Mouse (Mus musculus): ENCODE data around the gene 5730480H06Rik.

Gene 5730480H06Rik

DNA sequence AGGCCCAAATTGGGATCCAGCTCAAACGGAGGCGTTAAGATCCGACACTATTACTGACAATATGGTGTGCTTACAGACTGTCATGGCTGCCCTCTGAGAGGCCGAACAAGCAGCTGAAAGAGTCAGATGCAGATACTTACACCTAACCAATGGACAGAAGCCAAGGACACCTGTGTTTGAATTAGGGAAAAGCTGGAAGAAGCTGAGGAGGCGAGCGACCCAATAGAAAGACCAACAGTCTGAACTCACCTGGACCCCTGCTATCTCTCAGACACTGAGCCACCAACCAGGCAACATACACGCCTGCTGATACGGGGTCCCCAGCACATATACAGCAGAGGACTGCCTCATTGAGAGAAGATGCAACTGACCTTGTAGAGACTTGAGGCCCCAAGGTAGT lies at the start of gene 5730480H06Rik:
TSS of gene 5730480H06Rik (plus strand) at position 301 of the 400 bp plus-strand sequence.
- no peak for DNase-seq (ENCODE audit: low spot score in 2 of 2)

DNA sequence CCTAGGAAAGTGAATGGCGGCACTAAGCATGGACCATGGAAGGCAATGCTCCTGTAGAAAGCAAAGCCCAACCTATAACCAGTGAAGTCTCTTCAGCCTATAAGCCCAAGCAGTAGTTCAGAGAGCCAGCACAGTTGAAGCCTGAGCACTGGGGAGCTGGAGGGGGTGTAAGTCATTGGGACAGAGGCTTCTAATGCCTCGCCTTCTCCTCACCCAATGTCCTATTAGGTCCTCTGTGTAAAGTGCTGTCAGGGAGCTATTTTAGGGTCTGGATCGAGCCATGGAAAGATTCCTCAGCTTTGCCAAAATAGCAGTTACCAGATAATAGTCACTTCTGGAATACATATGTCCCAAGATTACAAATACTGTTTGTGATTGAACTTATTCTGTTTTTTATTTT lies 26.6 kb upstream of the 5730480H06Rik start:
- DNase-seq (ENCODE audit: low spot score in 2 of 2), result peak; percentile 46 to 63

DNA sequence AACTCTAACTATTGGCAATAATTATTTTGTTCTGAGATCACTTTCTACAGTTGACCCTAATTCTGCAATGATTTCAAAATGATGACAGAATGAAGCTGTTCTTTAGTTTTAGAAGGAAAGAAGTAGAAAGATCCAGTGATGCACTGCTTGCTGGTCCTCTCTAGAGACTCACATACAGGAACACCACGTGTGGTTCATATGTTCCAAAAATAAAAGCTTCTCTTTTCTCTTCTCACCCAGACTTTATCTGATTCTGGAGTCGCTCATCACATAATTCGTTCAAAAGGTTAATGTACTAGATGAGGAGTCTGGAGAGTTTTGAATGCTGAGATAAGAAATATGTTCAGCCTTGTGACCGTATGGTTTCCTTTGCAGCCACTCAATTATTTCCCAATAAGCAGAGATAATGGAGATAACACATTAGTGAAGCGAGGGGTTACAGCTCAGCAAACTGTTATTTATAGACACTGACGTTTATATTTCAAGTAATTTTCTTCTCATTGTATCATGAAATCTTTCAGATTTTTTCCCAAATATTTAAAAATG lies 12.6 kb upstream of the 5730480H06Rik start:
- no peak for DNase-seq (ENCODE audit: low spot score in 2 of 2)

DNA sequence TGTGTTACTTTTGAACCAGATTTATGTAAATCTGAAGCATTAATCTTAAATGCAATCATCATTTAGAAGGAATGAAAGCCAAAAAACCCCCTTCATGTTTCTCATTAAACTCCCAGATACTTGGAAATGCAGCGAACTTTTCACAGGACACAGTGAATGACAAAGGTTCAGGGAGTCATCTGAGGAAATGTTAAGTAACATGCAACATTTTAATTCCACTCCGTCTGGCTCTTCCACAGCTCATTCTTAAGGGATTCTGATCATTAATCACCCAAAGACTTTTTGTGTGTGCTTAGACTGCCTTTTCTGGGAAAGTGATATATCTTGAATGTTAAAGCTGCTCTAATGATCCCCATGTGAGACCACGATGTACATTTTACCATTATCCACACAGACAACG lies 7.2 kb upstream of the 5730480H06Rik start:
- DNase-seq (ENCODE audit: low spot score in 2 of 2), result no peak

DNA sequence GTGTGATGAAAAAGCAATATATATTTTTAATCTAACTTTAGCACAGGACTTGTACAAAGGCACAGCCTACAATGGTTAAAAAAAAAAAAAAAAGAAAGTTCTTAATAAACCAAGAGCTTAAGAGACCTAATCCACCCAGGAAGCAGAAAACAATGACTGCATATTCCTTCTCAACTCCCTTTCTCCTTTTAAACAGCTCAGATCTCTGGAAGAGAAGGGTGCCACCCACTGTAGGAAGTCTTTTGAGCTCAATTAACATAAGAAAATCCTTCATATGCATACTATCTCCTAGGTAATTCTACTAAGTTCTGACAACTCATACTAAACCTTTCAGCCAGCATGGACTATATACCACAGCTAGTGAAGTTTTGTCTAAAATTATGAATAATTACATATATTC lies 1.5 kb upstream of the 5730480H06Rik start:
- DNase-seq (ENCODE audit: low spot score in 2 of 2), result no peak

DNA sequence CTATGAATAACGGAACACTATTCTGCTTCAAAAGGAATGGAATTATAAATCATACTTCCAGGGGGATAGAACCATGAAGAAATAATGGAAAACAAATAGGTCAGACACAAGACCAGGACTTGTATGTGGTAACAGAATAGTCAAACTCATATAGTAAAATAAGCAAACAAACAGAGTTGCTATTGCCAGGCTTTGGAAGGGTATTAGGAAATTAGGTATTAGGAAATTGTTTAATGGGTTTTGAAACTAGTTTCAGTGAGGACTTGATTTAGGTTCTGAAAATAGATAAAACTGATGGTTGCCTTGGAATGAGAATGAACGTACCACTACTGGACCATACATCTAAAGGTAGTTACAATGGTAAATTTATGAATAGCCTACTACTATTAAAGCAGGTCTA lies 2.0 kb downstream of the 5730480H06Rik start:
- no peak for DNase-seq (ENCODE audit: low spot score in 2 of 2)

DNA sequence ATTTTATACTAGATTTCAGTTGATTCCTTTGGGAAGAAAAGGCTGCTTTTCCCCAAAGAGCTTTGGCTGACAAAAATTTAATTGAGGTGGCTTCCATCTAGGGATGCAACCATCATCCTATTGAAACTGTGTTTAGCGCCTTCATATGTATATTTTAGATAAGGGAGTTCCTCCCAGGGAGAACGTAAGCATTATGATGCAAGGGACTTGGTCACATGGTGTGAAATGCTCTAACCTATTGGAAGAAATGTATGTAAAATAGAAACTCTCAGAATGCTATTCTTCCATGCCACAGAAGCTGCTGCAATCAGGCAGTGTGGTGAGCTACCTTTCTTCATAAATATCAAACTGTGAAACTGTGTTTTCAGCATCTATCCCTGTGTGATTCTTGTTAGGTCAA lies 3.1 kb downstream of the 5730480H06Rik start:
- no peak for DNase-seq (ENCODE audit: low spot score in 2 of 2)

DNA sequence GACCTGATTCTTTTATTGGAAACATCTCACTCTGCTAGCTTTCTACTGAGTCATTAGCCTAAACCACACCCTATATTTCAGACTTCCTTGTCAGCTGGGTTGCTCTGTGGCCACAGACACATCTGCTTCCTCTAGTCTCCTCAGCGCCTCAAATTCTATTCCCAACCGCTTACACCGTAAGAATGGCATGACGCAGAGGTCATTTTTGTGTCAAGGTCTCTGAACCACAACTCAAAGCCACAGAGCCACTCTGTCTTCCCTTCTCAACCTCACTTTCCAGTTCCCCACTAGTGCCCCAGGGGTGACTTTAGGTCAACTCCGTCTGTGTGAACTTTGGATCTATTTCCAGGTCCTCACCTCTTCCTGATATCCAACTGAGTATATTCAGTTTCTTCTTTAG lies 3.7 kb downstream of the 5730480H06Rik start:
- DNase-seq (ENCODE audit: low spot score in 2 of 2), result no peak

DNA sequence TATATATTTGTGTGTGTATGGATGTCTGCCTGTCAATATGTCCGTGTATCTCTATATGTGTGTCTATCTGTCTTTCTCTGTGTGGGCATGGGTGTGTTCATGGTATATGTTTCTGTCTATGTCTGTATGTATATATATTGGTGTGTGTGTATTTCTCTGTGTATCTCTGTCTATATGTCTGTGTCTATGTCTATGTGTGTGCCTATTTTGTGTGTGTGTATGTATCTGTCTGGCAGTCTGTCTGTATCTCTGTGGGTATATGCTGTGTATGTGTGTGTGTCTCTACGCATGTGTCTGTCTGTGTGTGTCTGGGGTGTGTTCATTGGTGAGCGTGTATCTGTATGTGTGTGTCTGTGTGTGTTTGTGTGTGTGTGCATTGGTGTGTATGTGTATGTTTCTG lies 5.7 kb downstream of the 5730480H06Rik start:
- no peak for DNase-seq (ENCODE audit: low spot score in 2 of 2)

DNA sequence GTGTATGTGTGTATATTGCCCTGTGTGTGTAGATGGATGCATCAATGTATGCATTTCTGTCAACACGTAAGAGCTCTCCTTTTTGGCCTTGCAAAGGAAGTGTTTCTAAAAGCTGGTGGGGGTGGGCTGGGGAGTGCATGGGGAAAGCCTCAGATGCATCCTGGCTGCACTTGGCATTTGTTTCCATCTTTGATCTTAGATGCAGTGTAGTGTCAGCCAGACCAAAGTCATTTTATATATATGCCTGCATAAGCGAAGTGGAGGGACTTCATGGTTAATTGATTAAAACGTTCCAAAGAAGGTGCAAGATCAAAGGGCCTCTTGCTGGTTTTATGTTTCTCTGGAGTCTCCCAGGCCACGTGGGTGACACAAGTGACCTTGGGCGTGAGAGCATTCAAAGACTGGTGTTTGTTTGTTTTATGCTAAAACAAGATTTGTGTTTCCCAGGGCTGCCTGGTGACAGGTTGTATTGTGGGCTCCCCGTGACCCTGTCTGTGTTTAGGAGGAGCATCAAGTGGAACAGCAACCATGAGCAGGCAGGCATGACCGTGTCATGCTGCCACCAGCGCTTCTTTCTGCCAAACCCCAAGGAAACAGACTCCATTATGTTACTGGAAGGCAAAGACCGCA lies 6.2 kb downstream of the 5730480H06Rik start:
- no peak for DNase-seq (ENCODE audit: low spot score in 2 of 2)

DNA sequence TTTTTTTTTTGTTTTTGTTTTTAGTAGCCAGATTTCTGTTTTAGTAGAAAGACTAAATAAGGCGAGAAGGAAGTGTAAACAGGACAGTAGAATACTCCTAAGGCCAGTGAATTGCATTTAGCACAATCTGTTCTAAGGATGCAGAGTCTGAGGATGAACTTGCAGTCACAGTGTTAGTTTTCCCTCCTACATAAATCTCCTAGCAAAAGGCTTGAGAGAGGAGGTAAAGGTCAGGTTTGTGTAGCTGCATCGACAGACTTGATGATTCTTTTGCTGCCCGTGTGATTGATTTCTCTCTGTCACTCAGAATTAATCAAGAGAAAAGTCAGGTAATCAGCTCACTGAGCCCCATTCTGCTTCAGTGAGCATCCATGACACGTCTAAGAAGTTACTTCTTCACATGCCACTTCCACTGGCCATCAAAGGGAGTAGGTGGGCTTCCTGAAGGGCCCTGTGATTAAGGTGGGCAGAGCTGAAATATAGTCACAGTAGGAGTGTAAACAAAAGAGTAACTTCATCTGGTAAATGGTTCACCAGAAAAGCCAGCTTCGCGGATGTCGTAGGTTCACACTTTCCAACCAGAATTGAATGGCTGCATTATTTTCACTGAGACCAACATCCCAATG lies 13.2 kb downstream of the 5730480H06Rik start:
- DNase-seq (ENCODE audit: low spot score in 2 of 2), result no peak

DNA sequence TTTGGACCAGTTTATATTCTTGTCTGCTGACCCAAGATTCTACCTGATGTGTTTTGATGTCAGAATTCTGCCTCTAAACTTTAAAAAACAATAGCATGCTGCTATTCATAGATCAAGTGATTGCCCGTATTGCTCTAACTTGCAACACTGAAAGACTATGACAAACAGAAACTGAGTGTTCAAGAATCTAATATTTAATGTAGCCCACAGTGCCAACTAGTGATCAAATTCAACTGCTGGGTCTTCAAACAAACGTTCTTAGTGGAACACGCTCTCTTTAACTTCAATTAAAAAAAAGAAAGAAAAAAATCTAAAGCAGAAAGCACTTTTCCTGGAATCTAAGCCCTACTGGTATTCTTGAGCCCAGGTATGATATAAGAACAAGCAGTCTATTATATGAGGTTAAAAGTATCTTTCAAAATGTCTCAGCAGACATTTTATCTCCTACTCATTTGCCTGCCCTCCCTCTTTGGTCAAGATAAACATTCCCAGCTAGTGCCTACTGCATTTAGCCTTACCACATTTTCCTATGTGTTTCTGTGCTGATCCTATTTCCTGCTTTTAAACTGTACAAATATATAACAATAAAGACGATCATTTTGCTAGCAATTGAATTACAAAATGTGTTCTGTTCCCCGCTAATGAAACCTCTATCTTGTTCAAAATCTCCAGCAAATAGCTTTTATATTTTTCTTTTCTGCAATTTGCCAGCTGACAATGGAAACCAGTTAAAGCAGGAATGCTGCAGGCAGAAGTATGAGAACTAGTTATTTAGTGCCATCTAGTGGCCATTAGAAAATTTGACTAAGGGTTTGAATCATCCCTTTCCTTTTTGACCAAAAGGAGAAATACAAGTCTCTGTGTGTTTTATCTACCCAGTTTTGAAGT lies 17.6 kb downstream of the 5730480H06Rik start:
- DNase-seq (ENCODE audit: low spot score in 2 of 2), result no peak

DNA sequence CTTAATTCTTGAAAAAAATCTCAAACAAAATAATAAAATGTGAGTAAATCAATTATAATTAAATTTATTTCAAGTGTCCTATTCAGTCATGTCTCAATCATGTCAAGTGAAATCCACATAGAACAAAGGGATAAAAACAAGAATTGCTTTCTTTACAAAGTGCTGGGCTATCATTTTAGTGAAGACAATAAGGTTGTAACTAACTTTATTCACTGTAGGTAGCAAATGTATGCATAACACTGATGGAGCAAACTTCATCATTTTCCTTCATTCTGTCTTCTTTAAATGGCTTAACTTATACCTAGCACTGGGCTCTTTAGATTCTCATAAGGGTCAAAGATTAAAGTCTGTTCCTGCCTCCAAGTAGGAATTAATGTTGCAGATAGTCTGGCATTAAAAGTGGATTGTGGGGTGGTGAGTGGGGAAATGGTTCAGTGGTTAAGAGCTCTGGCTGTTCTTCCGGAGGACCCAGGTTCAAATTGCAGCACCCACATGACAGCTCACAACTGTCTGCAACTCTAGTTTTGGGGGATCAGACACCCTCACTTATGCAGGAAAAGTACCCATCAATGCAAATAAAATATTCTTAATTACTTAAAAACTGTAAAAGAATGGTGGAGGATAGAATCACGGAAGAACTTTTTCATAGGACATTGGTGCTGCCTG lies 18.4 kb downstream of the 5730480H06Rik start:
- no peak for DNase-seq (ENCODE audit: low spot score in 2 of 2)

DNA sequence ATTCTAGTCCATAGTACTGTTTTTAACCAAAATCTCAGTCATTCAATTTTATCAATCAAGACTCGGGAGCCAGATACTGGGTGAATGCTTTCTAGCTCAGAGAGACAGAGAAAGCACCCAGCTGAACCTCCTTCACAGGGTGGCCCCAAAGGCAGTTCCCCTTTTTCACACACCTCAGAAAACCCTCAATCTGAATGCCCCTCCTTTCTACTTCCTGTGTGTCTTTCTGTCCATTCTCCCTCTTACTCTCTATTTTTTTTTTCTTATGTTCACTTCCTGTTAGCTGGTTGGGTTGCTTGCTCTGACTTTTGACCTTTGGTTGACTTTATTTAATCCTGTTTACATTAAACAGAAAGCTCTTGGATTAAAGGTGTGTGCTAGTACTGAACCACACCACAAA lies 21.6 kb downstream of the 5730480H06Rik start:
- no peak for DNase-seq (ENCODE audit: low spot score in 2 of 2)

DNA sequence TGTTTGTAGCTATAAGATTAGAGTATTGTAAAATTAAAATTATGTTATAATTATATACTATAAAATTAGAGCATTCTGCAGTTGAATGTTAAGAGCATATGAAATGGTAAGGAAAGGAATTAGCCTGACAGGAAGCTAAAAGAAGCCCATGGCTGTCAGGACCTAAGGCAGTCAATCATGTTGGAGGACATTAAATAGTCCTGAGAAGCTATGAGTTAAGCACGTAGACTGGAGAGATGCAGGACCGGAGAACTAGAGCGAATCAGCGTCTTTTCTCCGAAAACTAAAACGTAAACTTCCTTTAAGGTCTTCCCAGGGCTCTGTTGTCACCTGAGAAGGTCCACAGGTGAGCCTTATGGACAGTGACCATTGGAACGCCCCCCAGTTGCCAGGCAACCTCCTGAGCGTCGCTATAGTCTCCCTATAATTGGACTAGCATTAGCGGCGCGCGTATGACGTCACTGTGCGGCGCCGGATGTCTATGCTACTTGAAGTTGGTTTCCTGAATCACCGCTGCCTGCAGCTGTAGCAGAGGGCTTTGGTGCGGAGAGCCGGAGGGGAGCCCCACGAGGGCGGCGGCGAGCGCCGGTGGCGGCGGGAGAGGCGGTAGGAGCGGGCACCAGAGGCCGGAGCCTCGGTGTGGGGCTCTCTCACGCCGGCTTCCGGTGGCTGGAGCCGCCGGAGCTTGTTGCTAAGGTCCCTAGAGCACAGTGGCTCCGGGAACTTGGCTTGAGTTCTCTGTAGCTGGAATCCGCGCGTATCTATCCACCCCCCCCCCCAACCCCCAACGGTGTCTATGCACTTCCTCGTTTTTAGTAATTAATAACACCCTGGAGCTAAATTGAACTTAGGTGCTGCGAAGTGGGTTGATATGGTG lies 44.4 kb downstream of the 5730480H06Rik start:
- peak; percentile 91 to 93 for DNase-seq (ENCODE audit: low spot score in 2 of 2)

DNA sequence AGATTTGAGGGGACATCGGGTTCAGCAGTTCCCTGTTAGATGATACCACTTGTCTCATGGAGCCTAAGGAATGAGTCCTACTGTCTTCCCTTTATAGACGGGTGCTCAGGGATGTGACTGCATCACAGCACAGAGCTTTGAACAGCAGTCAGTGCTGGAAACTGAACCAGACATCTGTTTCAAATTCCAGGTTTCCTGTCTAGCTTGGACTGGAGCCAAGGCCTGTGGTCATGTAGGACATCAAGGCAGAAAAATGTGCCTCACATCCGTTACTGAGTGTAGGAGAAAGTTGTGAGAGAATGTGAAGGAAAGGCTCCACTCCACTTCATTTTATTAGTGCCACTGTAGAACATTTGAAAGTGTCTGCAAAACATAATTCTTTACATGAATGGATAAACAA lies 74.7 kb downstream of the 5730480H06Rik start:
- DNase-seq (ENCODE audit: low spot score in 2 of 2), result peak; percentile 3 to 16

DNA sequence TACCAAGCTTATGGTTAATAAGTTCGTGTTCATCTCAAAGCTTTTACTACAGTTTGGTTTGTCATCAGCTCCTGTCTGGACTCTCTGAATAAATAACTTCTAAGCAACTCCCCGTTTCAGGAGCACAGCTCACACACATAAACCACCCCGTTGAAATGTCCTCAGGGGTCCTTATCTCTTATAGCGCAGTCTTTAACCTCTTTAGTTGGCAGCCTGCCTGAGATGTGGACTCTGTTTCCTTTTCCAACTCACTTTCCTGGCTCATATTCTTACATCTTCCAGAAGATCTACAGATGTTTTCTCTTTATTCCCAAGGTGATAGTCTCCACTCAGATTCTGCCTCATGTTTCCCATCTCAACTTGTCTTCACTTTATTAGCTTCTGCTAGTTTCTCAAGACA lies 80.5 kb downstream of the 5730480H06Rik start:
- DNase-seq (ENCODE audit: low spot score in 2 of 2), result no peak

DNA sequence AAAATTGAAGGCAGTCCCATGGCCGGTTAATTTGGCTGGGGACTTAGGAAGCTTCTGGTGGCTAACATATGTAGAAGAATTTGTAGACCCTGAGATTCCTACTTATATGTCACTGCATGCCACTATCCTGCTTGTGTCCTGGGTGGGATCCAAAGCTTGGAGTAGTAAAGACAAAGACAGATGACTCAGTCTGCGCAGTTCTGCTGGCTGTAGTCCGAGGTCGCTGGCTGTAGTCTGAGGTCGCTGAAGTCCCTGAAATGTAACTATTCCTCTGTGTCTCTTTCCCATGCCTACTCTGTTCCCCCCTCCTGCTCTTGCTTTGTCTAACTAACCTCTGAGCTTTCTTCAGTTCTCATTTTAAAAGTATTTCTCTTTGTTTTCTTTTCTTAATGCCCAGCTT lies 82.6 kb downstream of the 5730480H06Rik start:
- no peak for DNase-seq (ENCODE audit: low spot score in 2 of 2)

DNA sequence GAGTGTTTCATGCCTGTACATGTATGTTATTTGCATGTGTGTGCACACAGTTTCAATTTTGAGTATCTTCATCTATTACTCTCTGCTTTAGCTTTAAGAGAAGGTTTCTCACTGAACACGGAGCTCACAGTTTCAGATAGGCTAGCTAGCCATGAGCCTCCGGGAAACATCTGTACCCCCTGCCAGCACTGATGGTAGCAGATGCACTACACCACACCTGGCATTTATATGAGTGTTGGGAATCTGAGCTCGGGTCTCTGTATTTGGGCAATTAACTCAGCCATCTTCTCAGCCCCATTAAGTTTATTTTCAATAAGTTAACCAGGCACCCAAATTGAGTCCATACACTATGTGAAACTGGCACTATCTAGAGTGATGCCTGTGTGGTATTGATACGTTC lies 83.7 kb downstream of the 5730480H06Rik start:
- DNase-seq (ENCODE audit: low spot score in 2 of 2), result no peak

DNA sequence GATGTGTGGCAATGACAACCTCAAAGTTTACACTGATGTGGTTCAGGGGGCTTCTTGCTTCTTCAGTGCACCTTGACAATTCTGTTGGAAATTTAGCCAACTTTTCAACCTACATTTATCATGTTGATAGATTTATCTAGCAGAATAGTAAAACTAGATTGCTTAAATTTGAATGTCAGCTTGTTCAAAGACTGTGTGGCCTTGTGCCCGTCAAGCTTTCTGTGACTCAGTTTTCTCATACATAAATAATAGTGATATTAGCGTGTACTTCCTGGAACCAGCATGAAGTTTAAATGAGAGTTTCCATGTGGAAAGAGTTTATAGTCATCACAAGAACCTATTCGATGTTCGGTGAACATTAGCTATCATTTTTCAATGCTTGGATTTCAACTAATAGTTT lies 84.5 kb downstream of the 5730480H06Rik start:
- DNase-seq (ENCODE audit: low spot score in 2 of 2), result no peak

DNA sequence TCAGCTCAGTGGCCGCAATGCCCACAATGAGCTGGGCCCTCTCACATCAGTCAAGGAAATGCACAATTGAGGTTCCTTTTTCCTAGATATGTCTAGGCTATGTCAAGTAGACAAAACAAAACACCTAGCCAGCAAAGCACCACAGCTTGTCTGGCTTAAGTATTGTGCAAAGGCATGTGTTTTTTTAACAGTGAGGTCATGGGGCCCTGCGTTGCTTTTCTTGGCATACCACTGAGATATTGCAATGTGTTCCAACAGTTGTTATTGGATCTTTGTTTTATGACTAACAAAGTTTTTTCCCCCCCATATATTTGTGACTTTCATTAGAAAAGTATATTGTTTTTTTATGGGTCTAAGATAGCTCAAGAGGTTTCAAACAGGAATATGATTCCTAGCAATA lies 92.0 kb downstream of the 5730480H06Rik start:
- DNase-seq (ENCODE audit: low spot score in 2 of 2), result no peak
